Mouse (Mus musculus) midbrain, embryonic 15.5 days (tissue): ENCODE measurements at regions not wholly inside any gene's neighbourhood (a gene's known extent, or its start where the extent isn't known, plus 50 kb on each side); places are given as distances from the start of the nearest gene placed in this dataset.

Source experiments
- ATAC-seq: fragments of 200-750 bp; cut with Nextera tagmentation; replicated peaks from 2 replicates; pipeline ENCODE4 v1.8.0; 2017; ENCODE audit warnings: moderate TSS enrichment
- H3K27ac ChIP-seq: fragments of 300-500 bp; sonication (generic); 2 replicates; pipeline ENCODE4 v1.5.1; 2015; ENCODE audit warnings: mild to moderate bottlenecking, inconsistent platforms
- H3K27me3 ChIP-seq: fragments of 300-500 bp; sonication (generic); replicated peaks from 2 replicates; pipeline ENCODE4 v1.6.1; 2015; ENCODE audit warnings: inconsistent platforms
- H3K36me3 ChIP-seq: fragments of 300-500 bp; sonication (generic); replicated peaks from 2 replicates; pipeline ENCODE4 v1.6.1; 2015; ENCODE audit warnings: inconsistent platforms
- H3K4me1 ChIP-seq: fragments of 300-500 bp; sonication (generic); 2 replicates; pipeline ENCODE4 v1.6.1; 2015; ENCODE audit warnings: inconsistent platforms
- H3K4me2 ChIP-seq: fragments of 300-500 bp; sonication (generic); 2 replicates; pipeline ENCODE4 v1.6.1; 2015; ENCODE audit warnings: inconsistent platforms, mild to moderate bottlenecking, moderate library complexity
- H3K4me3 ChIP-seq: fragments of 300-500 bp; sonication (generic); 2 replicates; pipeline ENCODE4 v1.5.1; 2015; ENCODE audit warnings: mild to moderate bottlenecking, inconsistent platforms
- H3K9ac ChIP-seq: fragments of 300-500 bp; sonication (generic); 2 replicates; pipeline ENCODE4 v1.6.1; 2015; ENCODE audit warnings: mild to moderate bottlenecking, inconsistent platforms
- H3K9me3 ChIP-seq: fragments of 300-500 bp; sonication (generic); 2 replicates; pipeline ENCODE4 v1.6.1; 2016; ENCODE audit warnings: inconsistent platforms
- WGBS: fragments of 180-500 bp; shearing (Covaris S2); methylation state at CpG from one replicate; pipeline ENCODE4 v1.1.7; 2015; ENCODE audit warnings: mixed read lengths; 5-methylcytosine and 5-hydroxymethylcytosine counted together

GRCm38 (mm10) chr4:30216086-30216485 is 1403.2 kb downstream of the Epha7 start:
- ATAC-seq = no peak
- no peaks in the 10 kb centered on the region for H3K27me3 ChIP-seq
- no peak overlapping the region for H3K4me3 ChIP-seq
- no peaks in the 10 kb centered on the region for H3K9me3 ChIP-seq
- no peak overlapping the region for H3K4me2 ChIP-seq
- no peak overlapping the region for H3K27ac ChIP-seq
- no peaks in the 10 kb centered on the region for H3K36me3 ChIP-seq
- 97% methylated on average over 1 of the region's 1 CpGs for WGBS
- no peaks in the 10 kb centered on the region for H3K4me1 ChIP-seq
- H3K9ac ChIP-seq = no peak overlapping the region

DNA sequence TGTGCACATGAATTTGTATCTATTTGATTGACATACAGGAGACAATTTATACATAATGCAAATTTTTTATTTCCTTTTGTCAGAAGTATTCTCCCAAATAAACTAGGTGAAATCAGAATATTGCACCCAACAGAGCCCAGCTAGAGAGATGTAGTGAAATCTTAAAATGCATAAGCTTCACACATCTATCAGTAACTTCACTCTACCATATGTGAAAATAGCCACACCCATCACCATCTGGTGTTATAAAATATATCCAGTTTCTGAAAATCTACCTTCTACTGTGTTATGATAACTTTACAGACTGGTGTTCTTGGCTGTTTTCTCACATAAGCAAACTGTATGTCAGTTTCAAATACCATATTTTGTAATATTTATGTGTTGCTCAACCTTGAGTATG is 1414.2 kb downstream of the Epha7 start:
- no peak overlapping the region for H3K4me2 ChIP-seq
- H3K4me3 ChIP-seq = no peak overlapping the region
- no peaks in the 10 kb centered on the region for H3K4me1 ChIP-seq
- no peaks in the 10 kb centered on the region for H3K36me3 ChIP-seq
- no peak overlapping the region for H3K27ac ChIP-seq
- H3K9me3 ChIP-seq = no peaks in the 10 kb centered on the region
- ATAC-seq = no peak
- H3K27me3 ChIP-seq = no peaks in the 10 kb centered on the region
- H3K9ac ChIP-seq = no peak overlapping the region

DNA sequence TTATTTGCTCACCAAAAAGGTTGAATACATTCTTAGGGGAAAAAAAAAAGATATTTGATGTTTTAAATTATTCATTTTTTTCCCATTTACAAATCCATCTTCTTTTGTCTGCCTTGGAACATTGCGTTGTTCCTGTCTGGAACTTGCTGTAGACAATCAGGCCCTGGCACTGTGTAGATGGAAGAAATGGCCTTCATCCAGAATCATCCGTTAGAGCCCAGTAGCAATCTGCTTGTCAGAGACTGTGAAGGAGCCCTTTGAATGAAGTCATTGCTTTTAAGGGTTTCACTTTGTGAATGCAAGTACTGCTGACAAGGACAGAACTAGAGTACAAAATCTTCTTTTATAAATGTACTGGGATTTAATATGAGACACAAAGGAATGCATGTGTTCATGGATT is 1449.2 kb downstream of the Epha7 start:
- WGBS = 60% methylated on average over 2 of the region's 2 CpGs
- Histone ChIP-seq H3K9ac (no peak overlapping the region), H3K4me2 (no peak overlapping the region), H3K27me3 (no peaks in the 10 kb centered on the region), H3K4me1 (no peaks in the 10 kb centered on the region), H3K9me3 (no peaks in the 10 kb centered on the region), H3K4me3 (no peak overlapping the region), H3K27ac (no peak overlapping the region), H3K36me3 (no peaks in the 10 kb centered on the region)
- ATAC-seq = no peak

GRCm38 (mm10) chr4:30268026-30268425 is 1455.1 kb downstream of the Epha7 start:
- Histone ChIP-seq H3K36me3 (no peaks in the 10 kb centered on the region), H3K27ac (no peak overlapping the region), H3K4me3 (no peak overlapping the region), H3K4me2 (no peak overlapping the region), H3K9me3 (no peaks in the 10 kb centered on the region), H3K4me1 (no peaks in the 10 kb centered on the region), H3K9ac (no peak overlapping the region), H3K27me3 (no peaks in the 10 kb centered on the region)
- 92% methylated on average over 3 of the region's 3 CpGs for WGBS
- no peak for ATAC-seq

GRCm38 (mm10) chr4:30270000-30270399 is 1457.1 kb downstream of the Epha7 start:
- H3K27ac ChIP-seq = no peak overlapping the region
- ATAC-seq = no peak
- H3K27me3 ChIP-seq = no peaks in the 10 kb centered on the region
- H3K36me3 ChIP-seq = no peaks in the 10 kb centered on the region
- H3K9me3 ChIP-seq = no peaks in the 10 kb centered on the region
- no peak overlapping the region for H3K9ac ChIP-seq
- no peak overlapping the region for H3K4me2 ChIP-seq
- H3K4me3 ChIP-seq = no peak overlapping the region
- H3K4me1 ChIP-seq = no peaks in the 10 kb centered on the region

GRCm38 (mm10) chr4:30312438-30312837 is 1499.5 kb downstream of the Epha7 start:
- Histone ChIP-seq H3K9me3 (no peaks in the 10 kb centered on the region), H3K36me3 (no peaks in the 10 kb centered on the region), H3K27me3 (no peaks in the 10 kb centered on the region), H3K4me3 (no peak overlapping the region), H3K9ac (no peak overlapping the region), H3K4me2 (peak overlapping the region; percentile 39), H3K4me1 (peaks cover 11% of the 10 kb centered on the region), H3K27ac (peak overlapping the region; percentile 63)
- WGBS = 8% methylated on average over 2 of the region's 2 CpGs
- peak; percentile 87 for ATAC-seq

DNA sequence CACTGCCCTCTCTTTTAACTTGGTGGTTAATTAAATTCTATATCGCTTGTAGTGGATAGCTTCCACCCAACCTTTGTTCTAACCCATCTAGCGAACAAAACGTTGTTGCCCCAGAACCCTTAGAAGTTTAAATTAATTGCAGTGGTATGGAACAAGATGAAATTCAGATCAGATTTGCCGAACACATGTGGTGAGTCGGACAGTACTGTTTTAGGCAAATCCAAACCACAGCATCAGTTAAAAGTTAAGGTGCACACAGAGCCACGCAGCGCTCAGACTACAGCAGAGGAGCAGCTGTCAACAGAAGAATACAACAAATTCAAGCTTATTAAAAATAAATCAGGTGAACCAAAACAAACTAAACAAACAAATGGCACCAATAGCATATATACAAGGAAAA is 1500.0 kb downstream of the Epha7 start:
- ATAC-seq = peak; percentile 55
- Histone ChIP-seq H3K4me3 (no peak overlapping the region), H3K4me2 (peak overlapping the region; percentile 39), H3K9ac (no peak overlapping the region), H3K4me1 (peaks cover 11% of the 10 kb centered on the region), H3K27me3 (no peaks in the 10 kb centered on the region), H3K27ac (peak overlapping the region; percentile 63), H3K9me3 (no peaks in the 10 kb centered on the region), H3K36me3 (no peaks in the 10 kb centered on the region)
- WGBS = 25% methylated on average over 7 of the region's 7 CpGs

DNA sequence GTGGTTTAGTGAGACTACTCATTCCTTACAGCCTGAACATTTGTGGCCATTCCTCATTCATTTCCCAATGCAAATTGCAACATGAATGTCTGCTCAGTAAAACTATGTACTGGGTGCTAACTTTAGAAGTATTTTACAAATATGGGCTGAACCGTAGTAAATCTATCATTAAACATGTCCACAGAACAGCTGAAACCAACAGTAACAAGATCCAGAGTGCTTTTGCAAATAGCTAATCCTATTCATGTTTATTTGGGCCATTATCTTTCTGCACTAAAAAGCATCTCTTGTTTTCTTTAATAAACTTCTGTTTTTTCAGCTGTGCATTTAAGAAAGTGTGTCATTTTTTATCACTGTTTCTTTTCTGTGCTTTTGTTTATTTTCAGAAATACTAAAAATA is 1502.4 kb downstream of the Epha7 start:
- Histone ChIP-seq H3K27me3 (no peaks in the 10 kb centered on the region), H3K4me1 (peaks cover 11% of the 10 kb centered on the region), H3K9ac (no peak overlapping the region), H3K4me2 (no peak overlapping the region), H3K4me3 (no peak overlapping the region), H3K9me3 (no peaks in the 10 kb centered on the region), H3K27ac (no peak overlapping the region), H3K36me3 (no peaks in the 10 kb centered on the region)
- no peak for ATAC-seq
- WGBS = 68% methylated on average over 1 of the region's 1 CpGs

DNA sequence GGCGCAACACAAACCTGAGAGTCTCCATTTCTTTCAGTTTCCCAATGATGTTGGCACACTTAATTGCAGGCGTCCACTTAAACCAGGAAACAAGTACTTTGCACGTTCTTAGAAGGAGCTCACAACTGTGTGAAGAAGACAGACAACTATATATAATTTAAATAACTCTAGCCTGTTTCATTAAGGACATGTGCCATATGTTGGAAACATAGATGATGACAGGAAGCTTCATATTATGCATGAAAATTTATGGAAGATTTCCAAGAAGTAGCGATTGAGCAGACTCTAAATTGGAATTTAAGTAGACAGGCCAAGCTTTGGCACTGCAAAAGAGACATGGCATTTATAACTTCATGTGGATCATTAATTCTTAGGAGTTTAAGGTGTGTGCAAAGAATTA is 1504.1 kb downstream of the Epha7 start:
- ATAC-seq = no peak

DNA sequence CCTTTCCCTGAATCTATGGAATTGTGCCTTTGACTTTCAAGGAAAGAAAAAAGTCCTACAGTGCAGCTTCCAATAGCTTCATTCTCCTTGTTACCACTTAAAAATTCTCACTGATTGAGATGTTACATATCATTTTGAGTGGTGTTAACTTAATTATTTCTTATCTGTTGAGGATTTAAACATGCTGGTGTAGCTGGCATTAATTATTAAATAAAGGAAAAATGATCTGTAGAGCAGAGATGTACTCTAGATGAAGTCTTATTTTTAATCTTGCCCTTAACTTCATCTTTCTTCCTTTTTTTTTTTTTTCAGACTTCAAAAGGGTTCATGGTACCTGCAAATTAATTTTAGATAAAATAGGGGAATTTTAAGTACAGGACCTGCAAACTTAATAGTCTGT is 1507.1 kb downstream of the Epha7 start:
- H3K36me3 ChIP-seq = no peaks in the 10 kb centered on the region
- H3K9ac ChIP-seq = no peak overlapping the region
- H3K4me2 ChIP-seq = no peak overlapping the region
- no peaks in the 10 kb centered on the region for H3K4me1 ChIP-seq
- no peak overlapping the region for H3K4me3 ChIP-seq
- ATAC-seq = peak; percentile 66; the same call in 1 of the 2 replicates
- no peak overlapping the region for H3K27ac ChIP-seq
- H3K9me3 ChIP-seq = no peaks in the 10 kb centered on the region
- no peaks in the 10 kb centered on the region for H3K27me3 ChIP-seq

More for the DNA sequence above, 1504.1 kb downstream of the Epha7 start:
- WGBS = 82% methylated on average over 4 of the region's 4 CpGs
- H3K4me2 ChIP-seq = no peak overlapping the region
- no peaks in the 10 kb centered on the region for H3K36me3 ChIP-seq
- H3K27ac ChIP-seq = no peak overlapping the region
- H3K9ac ChIP-seq = no peak overlapping the region
- H3K9me3 ChIP-seq = no peaks in the 10 kb centered on the region
- H3K27me3 ChIP-seq = no peaks in the 10 kb centered on the region
- H3K4me1 ChIP-seq = peaks cover 10% of the 10 kb centered on the region
- H3K4me3 ChIP-seq = no peak overlapping the region

DNA sequence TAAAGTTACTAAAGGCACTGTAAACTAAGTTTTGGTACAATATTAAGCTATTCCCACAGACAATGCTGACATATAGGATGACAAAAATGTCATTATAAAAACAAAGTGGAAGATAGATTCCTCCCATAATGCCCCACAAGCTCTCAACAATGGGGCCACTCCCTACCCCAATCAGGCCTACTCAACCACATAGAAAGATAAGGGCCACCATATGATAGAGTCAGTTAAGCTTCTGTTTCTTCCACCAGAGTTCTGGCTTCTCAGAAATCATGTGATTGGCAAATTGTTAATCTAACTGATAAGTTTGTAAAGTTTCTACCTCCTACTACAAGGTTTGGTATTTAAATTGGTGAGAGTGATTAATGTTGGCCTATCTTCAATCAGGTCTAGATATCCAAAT is 1534.6 kb downstream of the Epha7 start:
- H3K27me3 ChIP-seq = no peaks in the 10 kb centered on the region
- no peaks in the 10 kb centered on the region for H3K36me3 ChIP-seq
- no peak overlapping the region for H3K4me2 ChIP-seq
- no peak for ATAC-seq
- no peaks in the 10 kb centered on the region for H3K4me1 ChIP-seq
- no peak overlapping the region for H3K9ac ChIP-seq
- no peak overlapping the region for H3K27ac ChIP-seq
- no peak overlapping the region for H3K4me3 ChIP-seq
- H3K9me3 ChIP-seq = no peaks in the 10 kb centered on the region
